Mouse (Mus musculus) limb, embryonic 12.5 days (tissue): ENCODE results near the gene Txlna. TPM values are rescaled to one million over a fixed set of nuclear protein-coding genes. Genes with fewer than 3 reads are reported as not detected.

Source experiments
- ATAC-seq: fragments of 200-750 bp; cut with Nextera tagmentation; 2 replicates; pipeline ENCODE4 v1.8.0; 2017; ENCODE audit warnings: low read depth, moderate TSS enrichment; ENCODE audit not compliant: insufficient number of reproducible peaks, insufficient read depth, low FRiP score, low TSS enrichment
- H3K27ac ChIP-seq: fragments of 300-500 bp; sonication (generic); 2 replicates; pipeline ENCODE4 v1.5.1; 2016; ENCODE audit warnings: mild to moderate bottlenecking, moderate library complexity
- H3K27me3 ChIP-seq: fragments of 300-500 bp; sonication (generic); 2 replicates; pipeline ENCODE4 v1.6.1; 2016; ENCODE audit warnings: mild to moderate bottlenecking, moderate library complexity
- H3K36me3 ChIP-seq: fragments of 300-500 bp; sonication (generic); 2 replicates; pipeline ENCODE4 v1.6.1; 2016; ENCODE audit warnings: mild to moderate bottlenecking, moderate library complexity
- H3K4me1 ChIP-seq: fragments of 300-500 bp; sonication (generic); replicated peaks from 2 replicates; pipeline ENCODE4 v1.6.1; 2016
- H3K4me2 ChIP-seq: fragments of 300-500 bp; sonication (generic); 2 replicates; pipeline ENCODE4 v1.6.1; 2016; ENCODE audit warnings: mild to moderate bottlenecking, moderate library complexity
- H3K4me3 ChIP-seq: fragments of 300-500 bp; sonication (generic); replicated peaks from 2 replicates; pipeline ENCODE4 v1.5.1; 2016; ENCODE audit warnings: mild to moderate bottlenecking
- H3K9ac ChIP-seq: fragments of 300-500 bp; sonication (generic); replicated peaks from 2 replicates; pipeline ENCODE4 v1.6.1; 2016; ENCODE audit warnings: mild to moderate bottlenecking, moderate library complexity
- H3K9me3 ChIP-seq: fragments of 300-500 bp; sonication (generic); 2 replicates; pipeline ENCODE4 v1.6.1; 2016; ENCODE audit warnings: mild to moderate bottlenecking, moderate library complexity
- WGBS: fragments of 180-500 bp; shearing (Covaris S2); methylation state at CpG from one replicate; pipeline ENCODE4 v1.1.7; 2016; 5-methylcytosine and 5-hydroxymethylcytosine counted together
- polyA plus RNA-seq: library from polyadenylated mRNA; unstranded; fragments of >200 nt; fragmentation: Nextera tagmentation; extraction: Ambion mirVana; gene quantifications from 2 replicates; pipeline ENCODE4 v1.2.1, GENCODE M21; 2016

Txlna gene
- polyA plus RNA-seq, 1 experiment from 2014 or later: 109 TPM

DNA sequence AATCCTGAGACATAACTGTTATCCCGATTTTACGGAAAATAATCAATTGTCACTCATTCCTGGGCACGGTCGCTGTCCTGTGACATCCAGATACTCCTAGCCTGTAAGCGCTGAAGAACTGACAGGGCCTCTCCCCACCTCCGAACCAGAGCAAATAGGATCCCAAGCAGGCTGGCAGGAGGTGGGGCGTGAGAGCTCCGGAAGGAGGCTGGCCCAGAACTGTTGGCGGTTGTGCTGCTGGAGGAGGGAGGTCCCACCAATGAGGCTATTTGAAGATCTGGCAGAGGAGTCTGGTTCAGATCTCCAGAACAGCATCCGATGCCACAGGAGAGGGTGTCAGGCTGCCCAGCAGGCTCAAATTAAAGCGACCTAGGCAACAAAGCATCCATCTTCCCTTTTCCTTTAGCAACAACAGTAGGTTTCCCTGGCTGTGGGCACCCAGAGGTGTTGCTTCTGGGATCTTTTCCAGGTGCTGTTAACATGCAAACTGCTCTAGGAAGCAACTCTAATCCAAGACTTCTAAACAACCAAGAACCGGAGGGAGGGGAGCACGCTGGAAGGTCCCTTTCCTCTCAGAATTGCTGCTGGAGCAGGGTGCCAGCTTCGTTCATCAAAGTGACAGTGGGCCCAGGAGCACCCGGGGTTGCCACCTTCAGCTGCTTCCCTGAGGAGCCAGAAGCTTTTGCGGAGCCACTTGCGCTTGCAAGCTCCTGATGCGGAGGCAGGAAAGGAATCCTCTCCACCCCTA lies 16.4 kb downstream of the Txlna start:
- H3K36me3 ChIP-seq: peaks cover 46% of the 10 kb centered on the region
- no peaks in the 10 kb centered on the region for H3K9me3 ChIP-seq
- H3K27ac ChIP-seq: peak overlapping the region; percentile 91
- no peaks in the 10 kb centered on the region for H3K27me3 ChIP-seq
- peaks cover 32% of the 10 kb centered on the region for H3K4me1 ChIP-seq
- peak overlapping the region; percentile 70 for H3K4me2 ChIP-seq
- peak overlapping the region; percentile 73 for H3K9ac ChIP-seq
- ATAC-seq: peak; percentile 82
- peak overlapping the region; percentile 63 for H3K4me3 ChIP-seq
- 2% methylated on average over 18 of the region's 18 CpGs for WGBS

DNA sequence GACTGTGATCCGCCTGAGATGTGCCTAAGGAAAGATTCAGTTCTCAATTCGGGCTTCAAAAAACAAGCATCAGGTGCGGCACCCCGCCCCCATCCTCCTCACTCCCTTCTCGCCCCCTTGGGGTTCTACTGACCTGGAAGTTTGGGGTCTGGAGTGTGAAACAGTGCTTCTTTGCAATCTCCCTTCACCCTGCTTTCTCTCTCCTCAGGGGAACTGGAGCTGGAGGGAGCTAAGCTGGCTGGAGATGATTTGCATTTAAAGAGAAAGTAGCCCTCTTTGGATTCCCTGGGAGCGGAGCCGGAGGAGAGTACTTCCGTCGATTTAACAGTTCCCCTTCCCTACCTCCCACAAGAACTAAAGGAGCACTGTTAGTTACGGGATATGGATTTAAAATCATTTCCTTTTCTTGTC lies 17.2 kb downstream of the Txlna start, which contains the start of gene Ccdc28b:
Ccdc28b (minus strand) TSS at position 267 of the 411 bp plus-strand sequence.
- no peak for ATAC-seq

DNA sequence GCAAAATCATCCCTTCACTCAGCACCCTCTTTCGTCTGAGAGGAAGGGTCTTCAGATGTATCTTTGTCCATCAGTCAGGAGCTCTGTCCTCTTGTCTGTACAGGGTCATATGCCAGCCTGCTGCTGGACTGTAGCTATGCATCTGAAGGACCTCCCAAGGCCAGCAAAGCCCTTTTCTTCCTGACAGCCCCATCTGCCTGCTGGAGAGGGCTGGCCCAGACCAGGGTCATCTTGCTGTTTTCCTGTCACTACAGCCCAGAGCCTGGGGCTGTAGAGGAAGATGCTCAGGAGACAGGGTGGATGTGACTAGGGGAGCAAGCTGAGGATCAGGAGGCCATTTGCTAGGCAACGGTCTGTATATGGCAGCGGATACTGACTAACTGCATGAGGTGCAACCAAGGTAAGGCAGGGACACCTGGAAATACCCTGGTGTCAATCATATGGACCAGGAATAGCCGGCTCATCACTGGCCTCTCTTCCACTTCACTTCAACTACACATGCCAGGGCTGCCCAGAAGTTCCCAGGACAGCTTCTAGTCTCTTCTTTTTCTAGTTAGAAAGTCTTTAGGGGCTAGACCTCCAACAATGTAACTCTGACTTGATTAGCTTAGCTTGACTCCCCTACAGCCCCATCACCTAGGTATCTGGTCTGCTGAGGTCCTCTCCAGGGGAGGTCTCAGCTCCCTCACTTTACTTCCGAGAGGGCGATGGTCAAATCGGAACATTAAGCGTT lies 17.9 kb downstream of the Txlna start:
- H3K27me3 ChIP-seq: no peaks in the 10 kb centered on the region
- no peaks in the 10 kb centered on the region for H3K9me3 ChIP-seq
- peaks cover 38% of the 10 kb centered on the region for H3K4me1 ChIP-seq
- peak overlapping the region; percentile 91 for H3K27ac ChIP-seq
- peak overlapping the region; percentile 70 for H3K4me2 ChIP-seq
- peak overlapping the region; percentile 73 for H3K9ac ChIP-seq
- WGBS: 24% methylated on average over 8 of the region's 8 CpGs
- peak overlapping the region; percentile 63 for H3K4me3 ChIP-seq
- H3K36me3 ChIP-seq: peaks cover 31% of the 10 kb centered on the region
- ATAC-seq: no peak

More for the DNA sequence above, 17.2 kb downstream of the Txlna start, which contains the start of gene Ccdc28b:
- H3K4me1 ChIP-seq: peaks cover 32% of the 10 kb centered on the region
- peaks cover 39% of the 10 kb centered on the region for H3K36me3 ChIP-seq
- peak within 1 kb of the TSS; percentile 73 for H3K9ac ChIP-seq
- WGBS: 0% methylated on average over 10 of the region's 10 CpGs
- peak within 1 kb of the TSS; percentile 70 for H3K4me2 ChIP-seq
- no peaks in the 10 kb centered on the region for H3K9me3 ChIP-seq
- no peaks in the 10 kb centered on the region for H3K27me3 ChIP-seq
- H3K4me3 ChIP-seq: peak within 1 kb of the TSS; percentile 63
- H3K27ac ChIP-seq: peak within 1 kb of the TSS; percentile 91

DNA sequence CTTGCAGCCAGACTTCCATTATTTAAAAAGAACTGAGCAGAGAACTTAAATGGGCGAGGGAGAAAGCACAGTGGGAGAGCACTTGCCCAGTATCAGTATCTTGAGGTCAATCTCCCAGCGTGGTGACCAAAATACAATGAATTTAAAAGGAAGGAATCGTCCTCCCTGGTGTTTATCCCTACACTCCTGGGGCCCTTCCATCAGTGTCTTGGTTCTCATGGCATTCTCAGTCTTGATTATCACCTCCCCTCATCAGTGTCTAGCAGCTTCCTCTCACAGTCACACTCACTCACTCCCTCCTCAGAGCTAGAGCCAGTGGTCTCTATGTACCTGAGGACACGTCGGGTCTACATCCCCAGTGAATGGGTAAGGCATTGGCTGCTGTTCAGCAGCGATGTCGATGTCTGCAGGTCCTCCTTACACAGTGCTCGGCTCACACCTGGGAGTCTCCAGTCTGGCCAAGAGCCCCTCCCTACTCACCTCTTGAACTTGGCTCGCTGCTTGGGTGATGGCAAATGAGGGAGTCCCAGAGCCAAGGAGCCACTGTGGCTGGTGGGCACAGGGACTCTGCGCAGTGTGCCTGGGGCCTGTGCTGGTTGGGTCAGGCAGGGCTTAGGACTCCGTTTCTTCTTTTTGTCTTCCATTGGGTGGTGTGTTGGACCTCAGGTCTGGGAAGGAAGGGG lies 18.6 kb downstream of the Txlna start:
- Histone ChIP-seq H3K9ac (peak overlapping the region; percentile 73; the same call in 1 of the 2 replicates), H3K4me2 (peak overlapping the region; percentile 70), H3K27me3 (no peaks in the 10 kb centered on the region), H3K9me3 (no peaks in the 10 kb centered on the region), H3K36me3 (peaks cover 26% of the 10 kb centered on the region), H3K4me3 (peak overlapping the region; percentile 63), H3K27ac (no peak overlapping the region), H3K4me1 (peaks cover 40% of the 10 kb centered on the region)
- WGBS: 80% methylated on average over 11 of the region's 11 CpGs
- ATAC-seq: no peak

DNA sequence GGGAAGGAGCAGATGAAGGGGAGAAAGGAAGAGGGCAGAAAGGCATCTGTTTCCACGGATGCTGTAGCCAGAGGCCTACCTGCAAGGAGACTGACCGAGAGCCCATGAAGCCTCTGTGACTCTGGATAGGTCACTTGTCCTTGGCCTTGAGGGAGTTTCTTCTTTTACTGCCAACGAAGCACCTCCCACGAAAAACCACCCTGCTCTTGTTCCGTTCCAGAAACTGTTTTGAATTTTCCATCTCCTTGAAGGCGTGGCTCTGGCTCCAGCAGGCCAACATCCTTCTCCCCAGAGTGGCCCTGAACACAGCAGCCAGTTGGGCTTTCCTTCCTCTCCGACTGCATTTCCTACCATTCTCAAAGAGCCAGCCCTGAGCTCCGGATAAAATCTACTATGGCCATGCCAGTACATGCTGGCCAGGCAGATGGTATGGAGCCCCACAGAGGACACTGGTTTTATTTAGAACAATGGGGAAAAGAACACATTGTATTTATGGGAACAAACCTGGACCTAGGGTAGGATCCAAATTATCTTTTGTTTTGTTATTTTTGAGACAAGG lies 19.5 kb downstream of the Txlna start:
- H3K4me1 ChIP-seq: peaks cover 40% of the 10 kb centered on the region
- no peak overlapping the region for H3K9ac ChIP-seq
- peaks cover 26% of the 10 kb centered on the region for H3K36me3 ChIP-seq
- no peaks in the 10 kb centered on the region for H3K27me3 ChIP-seq
- H3K4me3 ChIP-seq: no peak overlapping the region
- no peak overlapping the region for H3K4me2 ChIP-seq
- H3K27ac ChIP-seq: no peak overlapping the region
- ATAC-seq: no peak
- WGBS: 78% methylated on average over 8 of the region's 8 CpGs
- H3K9me3 ChIP-seq: no peaks in the 10 kb centered on the region

DNA sequence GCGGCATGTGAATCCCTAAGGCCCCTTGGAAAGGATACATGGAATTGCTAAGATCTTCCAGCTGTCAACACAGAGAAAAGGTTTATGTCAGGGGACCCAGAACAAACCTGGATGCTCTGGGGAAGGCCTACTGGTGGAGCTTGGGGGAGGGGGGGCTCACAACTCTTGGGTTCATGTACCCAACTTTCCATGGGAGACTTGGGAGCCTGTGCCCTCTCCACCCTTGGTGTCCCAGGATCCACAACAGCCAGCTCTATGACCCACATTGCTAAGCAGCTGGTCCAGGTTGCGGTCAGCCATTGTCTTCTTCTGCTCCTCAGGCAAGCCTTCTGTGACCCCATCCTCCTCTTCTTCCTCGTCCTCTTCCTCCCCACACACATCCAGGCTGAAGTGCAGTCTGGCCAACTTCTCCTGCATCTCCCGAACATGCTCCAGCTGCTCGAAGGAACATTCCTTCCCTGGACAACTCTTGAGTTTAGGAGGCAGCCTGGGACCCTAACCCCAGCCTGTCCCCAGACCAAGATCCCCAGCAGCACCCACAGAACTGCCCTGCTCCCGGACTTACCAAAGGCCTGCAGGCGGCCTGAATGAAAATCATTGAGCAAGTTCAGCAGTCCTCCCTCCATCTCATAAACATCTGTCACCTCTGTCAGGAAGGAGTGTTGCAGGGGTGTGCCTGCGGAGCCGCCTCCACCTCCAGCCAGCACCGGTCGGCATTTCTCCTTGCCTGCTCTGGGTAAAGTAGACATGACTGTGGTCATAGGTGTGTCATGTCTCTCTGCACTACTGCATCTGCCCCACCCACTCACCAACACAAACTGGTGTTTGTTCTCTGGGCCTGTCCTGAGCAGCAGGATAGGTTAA lies 20.2 kb downstream of the Txlna start:
- peaks cover 38% of the 10 kb centered on the region for H3K4me1 ChIP-seq
- H3K9ac ChIP-seq: no peak overlapping the region
- H3K27ac ChIP-seq: no peak overlapping the region
- no peak for ATAC-seq
- 88% methylated on average over 11 of the region's 11 CpGs for WGBS
- H3K36me3 ChIP-seq: peaks cover 26% of the 10 kb centered on the region
- H3K4me3 ChIP-seq: no peak overlapping the region
- H3K4me2 ChIP-seq: no peak overlapping the region
- H3K27me3 ChIP-seq: no peaks in the 10 kb centered on the region
- H3K9me3 ChIP-seq: no peaks in the 10 kb centered on the region

DNA sequence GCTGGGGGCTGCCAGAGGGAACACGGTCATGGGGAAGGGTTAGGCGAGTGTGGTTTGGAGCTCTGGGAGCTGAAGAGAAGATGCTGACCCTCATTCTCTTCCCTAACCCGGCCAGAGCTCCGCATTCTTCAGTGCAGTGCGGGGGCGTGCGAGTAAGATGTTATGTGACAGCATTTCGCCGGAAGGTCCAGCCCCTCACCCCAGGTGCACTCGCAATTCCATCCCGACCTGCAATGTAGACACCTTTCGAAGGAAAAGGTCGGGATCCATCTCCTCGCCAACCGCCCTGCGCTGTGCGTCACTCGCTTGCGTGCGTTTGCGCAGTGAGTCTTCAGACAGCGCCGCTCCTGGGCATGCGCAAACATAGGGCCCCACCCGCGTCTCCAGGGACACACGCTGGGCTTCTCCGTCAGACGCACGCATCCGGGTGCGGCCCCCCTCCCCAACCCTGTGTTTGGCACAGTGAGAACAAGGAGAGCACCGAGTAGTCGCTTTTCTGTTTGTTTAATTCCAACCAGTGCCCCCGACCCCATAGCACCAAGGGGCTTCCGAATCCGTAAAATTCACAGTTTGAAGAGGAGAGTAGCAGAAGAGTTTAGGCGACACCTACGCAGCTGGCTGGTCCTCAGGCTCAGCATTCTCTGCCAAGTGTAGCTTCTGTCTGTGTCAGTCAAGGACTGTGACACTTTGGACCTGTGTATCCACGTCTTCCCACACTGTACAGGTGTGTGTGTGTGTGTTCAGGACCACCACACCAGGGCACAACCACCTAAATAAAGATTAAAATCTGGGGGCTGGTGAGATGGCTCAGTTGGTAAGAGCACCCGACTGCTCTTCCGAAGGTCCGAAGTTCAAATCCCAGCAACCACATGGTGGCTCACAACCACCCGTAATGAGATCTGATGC lies 21.8 kb downstream of the Txlna start, which contains the start of gene Iqcc:
Iqcc (minus strand) TSS at position 314 of the 906 bp plus-strand sequence.
- peak within 1 kb of the TSS; percentile 56 for H3K4me3 ChIP-seq
- H3K36me3 ChIP-seq: peaks cover 26% of the 10 kb centered on the region
- WGBS: 5% methylated on average over 44 of the region's 44 CpGs
- H3K4me2 ChIP-seq: peak within 1 kb of the TSS; percentile 68
- H3K9me3 ChIP-seq: no peaks in the 10 kb centered on the region
- ATAC-seq: peak; percentile 67
- H3K27ac ChIP-seq: peak within 1 kb of the TSS; percentile 81
- H3K4me1 ChIP-seq: peaks cover 23% of the 10 kb centered on the region
- H3K27me3 ChIP-seq: no peaks in the 10 kb centered on the region
- peak within 1 kb of the TSS; percentile 73 for H3K9ac ChIP-seq

DNA sequence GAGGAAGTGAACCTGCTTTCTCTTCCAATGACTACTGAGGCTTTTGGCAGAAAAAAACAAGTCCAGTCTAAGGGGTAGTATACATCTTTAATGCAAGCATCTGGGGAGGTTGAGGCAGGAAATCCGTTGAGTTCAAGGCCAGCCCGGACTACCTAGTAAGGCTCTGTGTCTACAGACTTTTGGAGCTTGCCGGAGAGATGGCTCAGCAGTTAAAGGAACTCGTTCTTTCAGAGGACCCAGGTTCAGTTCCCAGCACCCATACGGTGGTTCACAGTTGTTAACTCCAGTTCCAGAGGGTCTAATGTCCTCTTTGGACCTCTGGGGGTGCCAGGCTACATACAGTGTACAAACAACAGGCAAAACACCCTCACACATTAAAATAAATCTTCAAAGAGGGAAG lies 22.8 kb downstream of the Txlna start:
- H3K36me3 ChIP-seq: peaks cover 26% of the 10 kb centered on the region
- peaks cover 20% of the 10 kb centered on the region for H3K4me1 ChIP-seq
- no peaks in the 10 kb centered on the region for H3K9me3 ChIP-seq
- 94% methylated on average over 5 of the region's 5 CpGs for WGBS
- no peak for ATAC-seq
- H3K27ac ChIP-seq: no peak overlapping the region
- H3K4me3 ChIP-seq: peak overlapping the region; percentile 56
- peak overlapping the region; percentile 73 for H3K9ac ChIP-seq
- peak overlapping the region; percentile 68 for H3K4me2 ChIP-seq
- no peaks in the 10 kb centered on the region for H3K27me3 ChIP-seq

DNA sequence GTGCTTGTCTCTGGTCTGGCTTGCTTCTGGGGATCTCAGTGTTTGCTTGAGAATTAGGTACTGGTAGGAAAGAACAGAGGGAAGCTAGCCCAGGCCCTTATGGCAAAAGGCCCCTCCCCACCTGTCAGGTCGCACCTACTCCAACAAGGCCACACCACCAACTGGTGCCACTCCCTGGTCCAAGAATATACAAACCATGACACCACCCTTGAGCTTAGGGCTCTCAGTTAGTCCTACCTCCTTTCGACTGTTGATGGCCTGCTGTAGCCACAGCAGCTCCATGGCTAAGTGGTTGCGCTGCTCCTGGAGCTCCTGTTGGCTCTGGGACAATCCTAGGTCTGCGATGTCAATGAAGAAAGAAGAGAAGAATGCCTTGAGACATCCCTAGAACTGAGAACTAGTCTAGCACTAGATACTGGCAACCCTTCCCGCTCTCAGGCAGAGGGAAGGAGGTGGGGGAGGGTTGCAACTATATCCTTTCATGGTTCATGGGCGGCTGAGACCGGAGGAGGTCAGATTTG lies 23.7 kb downstream of the Txlna start:
- no peak overlapping the region for H3K9ac ChIP-seq

More for the DNA sequence above, 23.7 kb downstream of the Txlna start:
- H3K4me2 ChIP-seq: no peak overlapping the region
- H3K9me3 ChIP-seq: no peaks in the 10 kb centered on the region
- H3K27me3 ChIP-seq: no peaks in the 10 kb centered on the region
- H3K36me3 ChIP-seq: peaks cover 26% of the 10 kb centered on the region
- whole genome bisulfite sequencing: 92% methylated on average over 7 of the region's 7 CpGs
- peaks cover 11% of the 10 kb centered on the region for H3K4me1 ChIP-seq
- ATAC-seq: no peak
- H3K4me3 ChIP-seq: no peak overlapping the region
- H3K27ac ChIP-seq: no peak overlapping the region
